Mouse (Mus musculus) ES-Bruce4 (cell line): ENCODE results near the gene Rasd1.

ENCODE experiments used
- CTCF ChIP-seq: IDR thresholded peaks from one replicate; pipeline ENCODE4 v1.8.1; 2011; ENCODE audit warnings: low read depth, low read length
- EP300 ChIP-seq: IDR thresholded peaks from 2 replicates; pipeline ENCODE4 v1.6.1; 2011; ENCODE audit warnings: low read depth, low read length; ENCODE audit not compliant: insufficient read depth
- POLR2A ChIP-seq: IDR thresholded peaks from one replicate; pipeline ENCODE4 v1.8.1; 2011; ENCODE audit warnings: low read length; ENCODE audit not compliant: insufficient read depth

DNA sequence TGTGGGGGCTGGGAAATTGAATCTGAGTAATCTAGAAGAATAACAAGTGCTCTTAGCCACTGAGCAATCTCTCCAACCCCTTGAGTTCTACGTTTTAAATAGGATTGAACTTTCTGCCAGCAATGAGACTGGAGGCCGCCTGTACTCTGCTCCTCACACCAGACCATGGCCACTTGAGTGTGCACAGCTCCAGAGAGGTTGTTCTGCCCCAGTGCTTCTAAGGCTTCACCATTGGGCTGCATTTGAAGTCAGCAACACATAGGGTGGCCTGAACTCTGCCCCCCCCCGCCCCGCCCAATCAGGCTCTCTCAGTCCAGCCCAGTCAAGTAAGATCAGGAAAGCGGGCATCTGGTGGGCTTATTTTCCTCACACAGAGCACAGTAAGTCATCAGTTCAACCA is 13.1 kb upstream of the Rasd1 start:
- TF ChIP-seq CTCF (no peak), EP300 (no peak), POLR2A (no peak)
